Mouse (Mus musculus) left cerebral cortex, adult 8-10 months (tissue): Measurements from ENCODE around the gene Zdhhc22. TPM values are rescaled to one million over a fixed set of nuclear protein-coding genes. Genes with fewer than 3 reads are reported as not detected.

Source experiments
- DNase-seq, 2 experiments: peaks; one replicate each; pipeline ENCODE4 v3.0.0; 2022; ENCODE audit warnings: low spot score in 2 of 2
- total RNA-seq, 4 experiments: library from RNA; stranded (reverse); gene quantifications; 2 replicates each; pipeline ENCODE4 v1.2.4; 2022

Gene Zdhhc22
- 10 to 100 TPM; 46.9 to 56.7 (median 53.3) TPM for total RNA-seq

DNA sequence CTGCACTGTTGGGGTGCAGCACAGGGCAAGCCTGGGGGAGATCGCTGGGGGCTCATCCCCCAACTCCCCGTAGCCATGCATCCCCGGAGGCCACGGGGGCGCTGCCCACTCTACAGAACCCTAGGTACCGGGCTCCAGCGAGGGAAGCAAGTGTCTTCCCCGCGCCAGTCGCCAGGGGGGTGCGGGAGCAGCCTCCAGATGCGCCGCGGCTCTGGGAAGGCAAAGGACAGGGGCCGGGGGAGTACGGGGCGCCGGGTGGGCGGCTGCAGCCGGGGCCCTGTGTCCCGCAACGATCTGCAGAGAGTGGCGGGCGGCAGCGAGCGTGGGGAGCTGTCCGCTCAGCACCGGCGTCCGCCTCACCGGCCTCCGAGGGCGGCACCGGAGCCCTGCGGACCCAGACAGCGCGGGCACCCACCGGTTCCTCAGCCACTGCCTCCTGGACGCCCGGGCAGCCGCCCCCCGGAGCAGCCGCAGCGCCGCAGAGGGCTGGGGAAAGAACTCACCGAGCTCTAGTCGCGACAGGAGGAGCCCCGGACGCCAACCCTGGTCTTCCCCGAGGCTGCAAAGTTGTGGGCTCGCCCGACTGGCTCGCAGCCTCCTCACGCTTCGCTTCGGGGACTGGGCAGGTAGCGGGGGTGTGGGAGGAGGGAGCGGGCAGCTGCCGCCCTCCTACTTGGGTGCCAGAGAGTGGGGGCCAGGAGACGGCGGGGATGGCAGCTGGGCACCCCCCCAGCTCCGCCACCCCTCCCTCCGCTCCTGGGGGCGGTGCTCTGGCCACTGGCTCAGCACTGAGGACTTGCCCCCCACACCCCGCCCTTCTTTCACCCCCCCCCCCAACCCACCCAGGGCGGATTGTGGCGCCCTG is at the start of gene Zdhhc22:
Gene Zdhhc22, minus strand, starts transcription at position 541 of the 865 bp plus-strand sequence.
- DNase-seq = no peak

- no peak for DNase-seq
Measured at GRCm38 (mm10) chr12:87036631-87037030, 46.4 kb upstream of the Zdhhc22 start.

- DNase-seq = no peak
Measured at GRCm38 (mm10) chr12:87031163-87031763, 41.0 kb upstream of the Zdhhc22 start.

GRCm38 (mm10) chr12:87029251-87029976 is 39.2 kb upstream of the Zdhhc22 start:
- no peak for DNase-seq

- DNase-seq = no peak
Measured at GRCm38 (mm10) chr12:87028068-87028467, 37.8 kb upstream of the Zdhhc22 start.

- DNase-seq = no peak
Measured at GRCm38 (mm10) chr12:87027391-87027790, 37.2 kb upstream of the Zdhhc22 start.

GRCm38 (mm10) chr12:87026871-87027240 is 36.6 kb upstream of the Zdhhc22 start:
- peak in 1 of 2 experiments; percentile 42 for DNase-seq

- DNase-seq = peak; percentile 52 to 73
Measured at GRCm38 (mm10) chr12:87026109-87026870, 36.1 kb upstream of the Zdhhc22 start.

- no peak for DNase-seq
Measured at GRCm38 (mm10) chr12:87023456-87023855, 33.2 kb upstream of the Zdhhc22 start.

GRCm38 (mm10) chr12:87022006-87022405 is 31.8 kb upstream of the Zdhhc22 start:
- DNase-seq = no peak

DNA sequence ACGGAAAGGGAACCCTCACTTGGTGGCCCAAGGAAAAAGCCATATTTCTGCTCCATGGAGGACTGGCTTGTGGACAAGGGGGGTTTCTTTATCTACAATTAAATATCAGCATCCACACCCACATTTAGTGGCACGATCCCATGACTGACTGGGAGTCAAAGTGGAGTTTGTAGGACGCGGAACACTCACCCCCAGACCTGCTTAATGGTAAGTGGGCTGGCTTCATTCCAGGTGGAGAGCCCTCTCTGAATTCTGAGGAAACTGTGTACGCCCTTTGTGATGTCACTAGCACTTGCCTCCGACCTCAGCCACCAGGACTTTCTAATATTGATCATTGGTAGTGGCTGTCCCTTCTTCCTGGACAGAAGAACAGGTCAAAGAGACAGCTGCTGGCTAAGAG is 30.8 kb upstream of the Zdhhc22 start, which contains the start of gene Tmem63c:
Gene Tmem63c, plus strand, starts transcription at position 301 of the 400 bp plus-strand sequence.
- no peak for DNase-seq

DNA sequence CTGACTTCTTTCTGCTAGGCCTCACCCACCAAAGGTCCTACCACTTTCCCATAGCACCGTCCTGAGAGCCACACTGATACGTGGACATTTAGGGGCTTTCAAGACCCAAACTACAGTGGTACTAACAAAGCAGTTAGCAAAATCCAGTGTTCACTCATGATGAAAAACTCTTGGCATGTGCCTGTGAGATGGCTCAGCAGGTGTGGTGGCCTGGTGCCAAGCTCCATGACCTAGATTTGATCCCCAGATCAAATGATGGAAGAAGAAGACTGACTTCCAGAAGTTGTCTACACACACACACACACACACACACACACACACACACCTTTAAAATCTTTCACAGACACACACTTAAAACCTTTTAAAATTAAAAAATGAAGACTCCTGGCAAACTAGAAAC is 28.5 kb upstream of the Zdhhc22 start:
- no peak for DNase-seq

DNA sequence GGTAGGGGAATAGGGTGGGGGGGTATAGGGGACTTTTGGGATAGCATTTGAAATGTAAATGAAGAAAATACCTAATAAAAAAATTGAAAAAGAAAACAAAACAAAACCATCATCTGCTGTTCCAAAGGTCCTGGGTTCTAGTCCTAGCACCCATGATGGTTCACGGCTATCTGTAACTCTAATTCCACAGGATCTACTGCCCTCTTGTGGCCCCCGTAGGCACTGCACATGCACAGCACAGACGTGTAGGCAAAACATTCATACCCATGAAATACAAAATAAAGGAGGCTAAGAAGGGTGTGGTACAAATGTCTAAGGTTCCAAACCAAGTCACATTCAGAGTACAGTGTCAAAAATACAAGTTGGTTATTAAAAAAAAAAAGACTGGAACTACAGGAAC is 26.8 kb upstream of the Zdhhc22 start:
- no peak for DNase-seq

DNA sequence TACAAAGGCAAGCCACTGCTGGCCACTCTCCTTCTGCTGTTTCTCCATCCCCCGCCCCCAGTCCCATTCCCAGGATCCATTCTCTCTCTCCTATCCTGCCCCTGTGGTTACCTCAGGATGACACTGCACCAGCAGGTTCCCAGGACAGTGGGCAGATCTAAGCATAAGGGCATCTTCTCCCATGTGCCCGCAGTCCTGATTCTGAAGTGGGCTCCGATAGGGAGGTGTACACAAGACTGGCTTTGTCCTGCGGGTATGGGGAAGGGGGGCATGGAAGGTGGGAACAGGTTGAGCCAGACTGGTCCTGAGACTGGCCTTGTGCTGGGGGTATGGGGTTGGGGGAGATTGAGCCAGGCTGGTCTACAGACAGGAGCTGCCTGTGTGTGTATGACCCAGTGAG is 14.4 kb upstream of the Zdhhc22 start:
- no peak for DNase-seq

DNA sequence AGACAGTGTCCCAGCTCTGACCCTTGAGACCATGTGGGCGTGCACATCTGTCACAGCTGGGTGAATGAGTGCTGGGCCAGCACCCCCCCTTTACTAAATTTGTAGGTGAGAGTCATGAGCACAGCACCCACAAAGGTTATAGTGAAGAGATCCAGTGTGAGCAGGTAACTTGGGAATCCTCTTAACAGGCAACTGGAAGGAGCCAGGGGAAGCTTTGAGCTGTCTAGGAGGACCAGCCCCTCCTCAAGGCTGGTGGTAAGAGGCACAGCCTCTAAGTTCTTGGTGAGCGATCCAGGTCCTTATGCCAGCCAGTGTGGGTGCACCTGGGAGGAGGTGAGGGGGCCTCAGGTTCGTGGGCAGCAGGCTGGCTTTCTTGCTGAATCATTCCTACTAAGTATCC is 13.4 kb upstream of the Zdhhc22 start:
- no peak for DNase-seq

DNA sequence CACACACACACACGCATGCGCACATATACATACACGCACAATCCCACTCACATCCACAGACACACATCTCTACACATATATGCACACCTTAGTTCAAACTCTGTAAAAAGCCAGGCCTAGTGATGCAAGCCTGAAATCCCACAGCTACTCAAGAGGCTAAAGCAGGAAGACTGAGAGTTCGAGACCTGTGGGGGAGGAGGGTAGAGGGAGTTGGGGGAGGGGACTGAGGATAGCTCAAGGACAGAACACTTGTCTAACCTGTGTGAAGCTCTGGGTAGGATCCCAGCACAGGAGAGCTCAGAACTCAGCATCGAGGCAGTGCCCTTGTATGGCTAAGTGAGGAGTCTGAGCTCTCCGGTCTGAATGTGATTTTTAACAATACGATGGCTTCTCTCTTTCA is 12.6 kb upstream of the Zdhhc22 start:
- DNase-seq = no peak

DNA sequence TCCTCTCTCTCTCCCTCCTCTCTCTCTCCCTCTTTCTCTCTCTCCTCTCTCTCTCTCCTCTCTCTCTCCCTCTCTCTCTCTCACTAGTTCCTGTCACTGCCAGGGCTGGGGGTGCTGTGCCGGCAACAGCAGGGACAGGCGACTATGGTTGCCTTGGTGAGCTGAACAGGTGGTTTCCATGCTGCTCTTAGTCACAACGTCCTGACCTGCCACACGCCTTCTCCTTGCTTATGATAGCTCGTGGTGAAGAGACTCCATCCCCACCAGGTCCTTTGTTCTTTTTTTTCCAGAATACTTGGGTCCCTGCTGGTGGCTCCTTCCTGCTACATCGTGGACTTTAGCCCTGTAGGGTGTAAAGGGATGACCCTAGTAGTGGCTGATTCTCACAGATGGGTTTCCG is 12.0 kb upstream of the Zdhhc22 start:
- DNase-seq = no peak

DNA sequence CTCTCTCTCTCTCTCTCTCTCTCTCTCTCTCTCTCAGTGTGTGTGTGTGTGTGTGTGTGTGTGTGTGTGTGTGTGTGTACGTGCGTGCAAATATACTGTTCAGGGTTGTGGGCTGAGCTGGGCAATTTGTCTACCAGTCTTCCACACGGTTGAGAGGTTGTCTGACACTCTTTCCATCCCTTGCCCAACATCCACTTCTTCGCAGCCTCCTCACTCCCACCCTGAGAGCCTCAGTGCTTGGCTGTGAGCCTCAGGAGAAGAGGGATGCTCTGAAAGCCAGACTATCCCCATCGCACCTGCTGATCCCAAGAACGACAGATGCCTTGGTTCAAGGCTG is 10.6 kb upstream of the Zdhhc22 start:
- DNase-seq = no peak

- DNase-seq = no peak
Measured at GRCm38 (mm10) chr12:87000151-87000839, 10.1 kb upstream of the Zdhhc22 start.

- DNase-seq = peak in 1 of 2 experiments; percentile 16
Measured at GRCm38 (mm10) chr12:86999283-86999820, 9.1 kb upstream of the Zdhhc22 start.

- DNase-seq = no peak
Measured at GRCm38 (mm10) chr12:86998699-86999098, 8.5 kb upstream of the Zdhhc22 start.
